Mouse (Mus musculus): ENCODE results near the gene Txnip.
"Not testable (repeated sequence)": the region's sequence is repeated elsewhere in the genome, so short reads cannot be mapped to it uniquely, and the experiment has no call there.

The Txnip gene

GRCm38 (mm10) chr3:96593374-96593773 is 35.6 kb downstream of the Txnip start:
- DNase-seq (ENCODE audit: extremely low read depth, low read depth), result peak; percentile 67

GRCm38 (mm10) chr3:96593790-96594560 is 36.2 kb downstream of the Txnip start, which contains the start of gene Polr3gl:
TSS of gene Polr3gl (minus strand) at chr3:96594181.
- peak; percentile 98 for DNase-seq (ENCODE audit: extremely low read depth, low read depth)

- no peak for DNase-seq (ENCODE audit: extremely low read depth, low read depth)
Measured at GRCm38 (mm10) chr3:96594851-96595250, 37.1 kb downstream of the Txnip start.

GRCm38 (mm10) chr3:96595661-96596060 is 37.9 kb downstream of the Txnip start:
- no peak for DNase-seq (ENCODE audit: extremely low read depth, low read depth)

- no peak for DNase-seq (ENCODE audit: extremely low read depth, low read depth)
Measured at GRCm38 (mm10) chr3:96596228-96596707, 38.5 kb downstream of the Txnip start, which contains the start of gene Ankrd34a. TSS of gene Ankrd34a (plus strand) at chr3:96596636.

- DNase-seq (ENCODE audit: extremely low read depth, low read depth), result no peak
Measured at GRCm38 (mm10) chr3:96596855-96597254, 39.1 kb downstream of the Txnip start.

GRCm38 (mm10) chr3:96597435-96597891 is 39.7 kb downstream of the Txnip start:
- DNase-seq (ENCODE audit: extremely low read depth, low read depth), result peak; percentile 59

- no peak for DNase-seq (ENCODE audit: extremely low read depth, low read depth)
Measured at GRCm38 (mm10) chr3:96598156-96599068, 40.7 kb downstream of the Txnip start.

GRCm38 (mm10) chr3:96599069-96599393 is 41.3 kb downstream of the Txnip start:
- DNase-seq (ENCODE audit: extremely low read depth, low read depth), result no peak

- no peak for DNase-seq (ENCODE audit: extremely low read depth, low read depth)
Measured at GRCm38 (mm10) chr3:96599411-96599810, 41.7 kb downstream of the Txnip start.

GRCm38 (mm10) chr3:96600639-96601250 is 43.0 kb downstream of the Txnip start, which contains the start of gene Lix1l:
TSS of gene Lix1l (plus strand) at chr3:96601149.
- peak; percentile 100 for DNase-seq (ENCODE audit: extremely low read depth, low read depth)

- DNase-seq (ENCODE audit: extremely low read depth, low read depth), result peak; percentile 68
Measured at GRCm38 (mm10) chr3:96601251-96601787, 43.6 kb downstream of the Txnip start.

- no peak for DNase-seq (ENCODE audit: extremely low read depth, low read depth)
Measured at GRCm38 (mm10) chr3:96601941-96602703, 44.4 kb downstream of the Txnip start.

GRCm38 (mm10) chr3:96602704-96603084 is 44.9 kb downstream of the Txnip start:
- no peak for DNase-seq (ENCODE audit: extremely low read depth, low read depth)

GRCm38 (mm10) chr3:96603311-96603710 is 45.6 kb downstream of the Txnip start:
- DNase-seq (ENCODE audit: extremely low read depth, low read depth), result no peak

- not testable (repeated sequence) for DNase-seq (ENCODE audit: extremely low read depth, low read depth)
Measured at GRCm38 (mm10) chr3:96606007-96606406, 48.2 kb downstream of the Txnip start.

- no peak for DNase-seq (ENCODE audit: extremely low read depth, low read depth)
Measured at GRCm38 (mm10) chr3:96606618-96607017, 48.9 kb downstream of the Txnip start.

Data from MEL-GATA-1-ER (cell line).